Mouse (Mus musculus) intestine, postnatal 0 days (tissue): ENCODE results near the gene Camsap1. TPM values are rescaled to one million over a fixed set of nuclear protein-coding genes. Genes with fewer than 3 reads are reported as not detected.

ENCODE experiments used
- ATAC-seq: fragments of 200-750 bp; cut with Nextera tagmentation; 2 replicates; pipeline ENCODE4 v1.8.0; 2017; ENCODE audit warnings: mild to moderate bottlenecking, moderate TSS enrichment, moderate library complexity
- H3K27ac ChIP-seq: fragments of 300-500 bp; sonication (generic); 2 replicates; pipeline ENCODE4 v1.5.1; 2014; ENCODE audit warnings: mild to moderate bottlenecking, low read depth, low read length, moderate library complexity
- H3K27me3 ChIP-seq: fragments of 300-500 bp; sonication (generic); replicated peaks from 2 replicates; pipeline ENCODE4 v1.6.1; 2014; ENCODE audit warnings: low read length, mixed read lengths; ENCODE audit not compliant: control insufficient read depth, insufficient read depth
- H3K36me3 ChIP-seq: fragments of 300-500 bp; sonication (generic); 2 replicates; pipeline ENCODE4 v1.6.1; 2014; ENCODE audit warnings: mild to moderate bottlenecking, moderate library complexity; ENCODE audit not compliant: control insufficient read depth, insufficient read depth
- H3K4me1 ChIP-seq: fragments of 300-500 bp; sonication (generic); replicated peaks from 2 replicates; pipeline ENCODE4 v1.6.1; 2014; ENCODE audit warnings: antibody characterized with exemption, low read length, mixed read lengths; ENCODE audit not compliant: control insufficient read depth, insufficient read depth
- H3K4me2 ChIP-seq: fragments of 300-500 bp; sonication (generic); replicated peaks from 2 replicates; pipeline ENCODE4 v1.6.1; 2014; ENCODE audit warnings: low read depth, mild to moderate bottlenecking, moderate library complexity
- H3K4me3 ChIP-seq: fragments of 300-500 bp; sonication (generic); 2 replicates; pipeline ENCODE4 v1.5.1; 2014; ENCODE audit warnings: low read depth, low read length
- H3K9ac ChIP-seq: fragments of 300-500 bp; sonication (generic); 2 replicates; pipeline ENCODE4 v1.6.1; 2014; ENCODE audit warnings: mild to moderate bottlenecking, low read depth, low read length
- H3K9me3 ChIP-seq: fragments of 300-500 bp; sonication (generic); 2 replicates; pipeline ENCODE4 v1.6.1; 2016; ENCODE audit warnings: mixed run types; ENCODE audit not compliant: control insufficient read depth
- CTCF ChIP-seq: sonication (generic); IDR thresholded peaks from 2 replicates; pipeline ENCODE4 v1.5.1; 2016; ENCODE audit warnings: low read depth, mild to moderate bottlenecking, control low read depth, antibody characterized with exemption, moderate library complexity
- WGBS: fragments of 180-500 bp; shearing (Covaris S2); extraction: QIAGEN DNeasy Blood & Tissue Kit; methylation state at CpG from one replicate; pipeline ENCODE4 v1.1.7; 2014; 5-methylcytosine and 5-hydroxymethylcytosine counted together
- polyA plus RNA-seq: library from polyadenylated mRNA; unstranded; fragments of >200 nt; fragmentation: Nextera tagmentation; extraction: Ambion mirVana; gene quantifications from 2 replicates; pipeline ENCODE4 v1.2.1, GENCODE M21; 2015

Camsap1 gene
- polyA plus RNA-seq, 1 experiment from 2014 or later: 3.5 TPM

DNA sequence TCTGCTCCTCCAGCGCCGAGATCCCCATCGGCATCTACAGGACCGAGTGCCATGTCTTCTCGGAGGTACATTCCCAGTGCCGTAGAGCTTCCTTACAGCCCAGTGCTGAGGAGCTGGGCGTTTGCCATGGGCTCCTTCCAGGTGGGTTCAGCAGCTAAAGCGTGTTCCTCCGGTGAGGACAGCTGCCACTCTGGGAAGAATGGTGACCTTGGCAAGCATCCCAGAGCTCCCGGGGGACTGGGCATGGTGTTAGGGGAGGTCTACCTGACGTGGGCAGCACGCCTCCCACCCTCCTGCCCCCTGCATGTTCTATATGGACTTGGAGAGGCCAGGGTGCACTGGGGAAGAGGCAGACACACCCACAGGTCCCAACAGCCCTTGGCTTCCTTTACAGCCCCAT, 73.2 kb downstream of the Camsap1 start:
- no peak overlapping the region for H3K4me2 ChIP-seq
- WGBS: 79% methylated on average over 12 of the region's 12 CpGs
- no peaks in the 10 kb centered on the region for H3K36me3 ChIP-seq
- no peaks in the 10 kb centered on the region for H3K27me3 ChIP-seq
- no peak for ATAC-seq
- no peak overlapping the region for H3K9ac ChIP-seq
- no peak overlapping the region for H3K4me3 ChIP-seq
- no peaks in the 10 kb centered on the region for H3K9me3 ChIP-seq
- H3K27ac ChIP-seq: no peak overlapping the region
- H3K4me1 ChIP-seq: no peaks in the 10 kb centered on the region
- no peak for TF ChIP-seq CTCF

DNA sequence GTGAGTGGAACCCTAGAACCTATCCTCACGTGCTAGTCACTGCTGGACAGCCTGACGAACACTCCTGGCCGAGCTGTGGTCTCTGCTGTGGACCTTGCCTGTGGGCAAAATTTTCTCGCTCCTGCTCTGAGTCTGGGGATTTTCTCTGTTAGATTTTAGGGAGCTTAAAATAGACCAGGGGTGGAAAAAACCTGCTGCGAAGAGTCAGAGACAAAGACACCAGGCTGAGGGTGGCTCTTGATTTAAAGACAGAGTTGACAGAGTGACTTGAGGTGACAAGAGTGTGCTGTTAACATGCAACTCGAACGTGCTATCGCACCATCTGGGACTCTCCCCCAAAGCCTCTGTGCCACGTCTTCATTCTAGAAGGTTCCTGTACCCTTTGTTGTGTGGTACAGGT, 84.1 kb downstream of the Camsap1 start:
- Histone ChIP-seq H3K4me2 (no peak overlapping the region), H3K4me1 (no peaks in the 10 kb centered on the region), H3K36me3 (no peaks in the 10 kb centered on the region), H3K27ac (no peak overlapping the region), H3K9me3 (no peaks in the 10 kb centered on the region), H3K4me3 (no peak overlapping the region), H3K9ac (no peak overlapping the region), H3K27me3 (no peaks in the 10 kb centered on the region)
- ATAC-seq: no peak
- 76% methylated on average over 9 of the region's 9 CpGs for WGBS
- TF ChIP-seq CTCF: no peak

DNA sequence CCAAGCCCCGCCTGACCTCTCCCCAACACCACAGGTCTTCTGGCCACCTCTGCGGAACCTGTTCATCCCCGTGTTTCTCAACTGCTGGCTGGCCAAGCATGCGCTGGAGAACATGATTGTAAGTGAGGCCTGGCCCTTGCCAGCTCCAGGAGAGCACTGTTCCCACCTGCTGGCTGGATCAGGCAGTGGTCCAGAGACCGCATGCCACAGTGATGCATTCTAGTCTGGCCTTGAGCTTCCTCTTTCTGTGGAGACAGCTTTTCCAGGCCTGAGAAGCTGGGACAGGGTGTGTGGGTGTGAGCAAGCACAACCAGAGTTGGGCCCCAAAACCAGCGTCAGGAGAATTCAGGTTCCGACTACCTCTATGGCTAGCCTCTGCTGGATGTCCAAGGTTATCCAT, 90.6 kb downstream of the Camsap1 start:
- Histone ChIP-seq H3K9ac (no peak overlapping the region), H3K4me2 (no peak overlapping the region), H3K9me3 (no peaks in the 10 kb centered on the region), H3K4me3 (no peak overlapping the region), H3K27me3 (no peaks in the 10 kb centered on the region), H3K36me3 (no peaks in the 10 kb centered on the region), H3K4me1 (no peaks in the 10 kb centered on the region), H3K27ac (no peak overlapping the region)
- 71% methylated on average over 7 of the region's 7 CpGs for WGBS
- TF ChIP-seq CTCF: peak; percentile 35; the same call in 1 of the 2 replicates
- no peak for ATAC-seq

DNA sequence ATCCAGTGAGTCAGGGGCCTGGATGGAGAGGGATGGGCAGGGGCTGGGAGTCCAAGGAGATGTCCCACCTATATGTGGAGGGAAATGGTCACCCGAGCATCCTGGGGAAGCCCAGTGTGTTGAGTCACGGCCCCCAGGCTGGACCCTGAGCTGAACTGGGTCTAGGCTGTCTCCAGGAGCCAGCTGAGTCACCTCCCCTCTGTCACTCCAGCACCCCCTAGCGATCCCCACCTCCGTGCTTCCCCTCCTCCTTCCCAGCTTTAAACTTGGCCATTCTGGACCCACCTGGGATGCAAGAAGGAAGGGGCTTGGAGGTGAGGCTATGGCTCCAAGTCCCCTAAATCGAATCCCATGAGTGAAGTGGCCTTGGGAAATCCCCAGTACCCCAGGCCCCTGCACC, 94.9 kb downstream of the Camsap1 start:
- no peak overlapping the region for H3K4me2 ChIP-seq
- H3K4me1 ChIP-seq: no peaks in the 10 kb centered on the region
- H3K9me3 ChIP-seq: no peaks in the 10 kb centered on the region
- H3K27me3 ChIP-seq: no peaks in the 10 kb centered on the region
- no peak overlapping the region for H3K27ac ChIP-seq
- WGBS: 51% methylated on average over 5 of the region's 5 CpGs
- no peak for TF ChIP-seq CTCF
- no peak overlapping the region for H3K9ac ChIP-seq
- H3K4me3 ChIP-seq: no peak overlapping the region
- no peaks in the 10 kb centered on the region for H3K36me3 ChIP-seq
- no peak for ATAC-seq

DNA sequence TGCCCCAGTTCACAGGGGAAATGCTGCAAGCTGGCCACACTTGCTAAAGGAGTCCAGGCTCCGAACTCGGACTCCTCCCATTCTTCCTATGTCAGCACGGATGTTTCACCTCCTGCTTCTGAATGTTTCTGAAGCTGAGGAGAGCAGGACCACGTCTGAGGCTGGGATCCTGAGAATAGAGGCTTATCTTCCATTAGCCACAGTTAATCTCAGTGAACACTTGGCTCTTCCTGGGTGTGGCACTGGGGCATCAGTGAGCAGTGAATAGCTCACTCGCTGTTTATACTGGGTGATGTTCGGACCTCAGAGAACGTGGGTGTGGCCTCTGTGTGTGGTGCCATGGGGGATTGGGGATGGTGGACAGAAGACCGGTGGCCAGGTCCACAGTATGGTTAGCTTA, 95.9 kb downstream of the Camsap1 start:
- H3K4me1 ChIP-seq: no peaks in the 10 kb centered on the region
- ATAC-seq: no peak
- H3K27ac ChIP-seq: no peak overlapping the region
- H3K9ac ChIP-seq: no peak overlapping the region
- H3K27me3 ChIP-seq: no peaks in the 10 kb centered on the region
- no peak for TF ChIP-seq CTCF
- H3K9me3 ChIP-seq: no peaks in the 10 kb centered on the region
- no peak overlapping the region for H3K4me3 ChIP-seq
- H3K4me2 ChIP-seq: no peak overlapping the region
- H3K36me3 ChIP-seq: no peaks in the 10 kb centered on the region
- 50% methylated on average over 8 of the region's 8 CpGs for WGBS

DNA sequence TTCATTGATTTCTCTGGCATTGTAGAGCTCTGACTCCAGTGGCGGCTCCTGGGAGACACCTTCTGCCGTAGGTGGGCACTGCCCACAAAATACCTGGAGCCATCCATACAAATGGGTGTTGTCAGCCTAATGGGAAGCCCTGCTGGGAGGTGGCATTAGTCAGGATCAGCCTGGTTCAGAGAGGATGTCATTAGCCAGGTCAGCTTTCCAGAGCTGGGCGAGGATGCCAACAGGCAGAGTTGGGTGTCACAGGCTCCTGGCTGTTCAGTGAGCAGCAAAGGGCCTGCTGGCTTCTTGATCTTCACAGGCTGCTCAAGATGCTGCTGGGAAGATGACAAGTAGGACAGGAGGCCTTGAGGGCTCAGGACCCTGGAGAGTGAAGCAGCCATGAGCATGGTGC, 98.3 kb downstream of the Camsap1 start:
- H3K36me3 ChIP-seq: no peaks in the 10 kb centered on the region
- no peak overlapping the region for H3K4me2 ChIP-seq
- H3K27ac ChIP-seq: no peak overlapping the region
- WGBS: 92% methylated on average over 3 of the region's 3 CpGs
- no peaks in the 10 kb centered on the region for H3K9me3 ChIP-seq
- no peak overlapping the region for H3K9ac ChIP-seq
- no peaks in the 10 kb centered on the region for H3K4me1 ChIP-seq
- no peaks in the 10 kb centered on the region for H3K27me3 ChIP-seq
- TF ChIP-seq CTCF: no peak
- ATAC-seq: no peak
- no peak overlapping the region for H3K4me3 ChIP-seq

DNA sequence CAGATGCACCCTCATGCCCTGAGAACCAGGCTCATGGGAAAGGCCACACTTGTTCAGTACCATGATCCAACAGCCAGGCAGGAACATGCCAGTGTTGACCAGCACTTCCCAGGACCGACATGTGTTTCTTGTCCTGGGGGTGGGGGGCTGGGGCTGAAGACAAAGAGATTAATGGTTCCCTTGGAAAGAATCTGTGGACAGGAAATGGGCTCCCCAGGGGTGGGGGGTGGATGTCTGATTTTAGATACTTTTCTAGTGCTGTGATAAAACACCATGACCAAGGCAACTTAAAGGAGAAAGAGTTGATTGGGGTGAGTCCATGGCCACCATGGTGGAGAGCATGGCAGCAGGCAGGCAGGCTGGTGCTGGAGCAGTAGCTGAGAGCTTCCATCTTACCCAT, 100.8 kb downstream of the Camsap1 start:
- H3K27ac ChIP-seq: no peak overlapping the region
- H3K27me3 ChIP-seq: peaks cover 18% of the 10 kb centered on the region
- H3K36me3 ChIP-seq: no peaks in the 10 kb centered on the region
- H3K4me1 ChIP-seq: no peaks in the 10 kb centered on the region
- no peak for ATAC-seq
- H3K9ac ChIP-seq: no peak overlapping the region
- H3K4me2 ChIP-seq: no peak overlapping the region
- no peaks in the 10 kb centered on the region for H3K9me3 ChIP-seq
- WGBS: 42% methylated on average over 1 of the region's 1 CpGs
- TF ChIP-seq CTCF: no peak
- no peak overlapping the region for H3K4me3 ChIP-seq
